Mouse (Mus musculus) neural tube, embryonic 10.5 days (tissue): ENCODE results near the gene Bex1.
"Not testable (repeated sequence)": the region's sequence is repeated elsewhere in the genome, so short reads cannot be mapped to it uniquely, and the experiment has no call there.

Source experiments
- DNase-seq: peaks from one replicate; pipeline ENCODE4 v3.0.0-alpha.2; 2017; ENCODE audit warnings: low spot score; ENCODE audit errors: extremely low spot score

Bex1 gene

DNA sequence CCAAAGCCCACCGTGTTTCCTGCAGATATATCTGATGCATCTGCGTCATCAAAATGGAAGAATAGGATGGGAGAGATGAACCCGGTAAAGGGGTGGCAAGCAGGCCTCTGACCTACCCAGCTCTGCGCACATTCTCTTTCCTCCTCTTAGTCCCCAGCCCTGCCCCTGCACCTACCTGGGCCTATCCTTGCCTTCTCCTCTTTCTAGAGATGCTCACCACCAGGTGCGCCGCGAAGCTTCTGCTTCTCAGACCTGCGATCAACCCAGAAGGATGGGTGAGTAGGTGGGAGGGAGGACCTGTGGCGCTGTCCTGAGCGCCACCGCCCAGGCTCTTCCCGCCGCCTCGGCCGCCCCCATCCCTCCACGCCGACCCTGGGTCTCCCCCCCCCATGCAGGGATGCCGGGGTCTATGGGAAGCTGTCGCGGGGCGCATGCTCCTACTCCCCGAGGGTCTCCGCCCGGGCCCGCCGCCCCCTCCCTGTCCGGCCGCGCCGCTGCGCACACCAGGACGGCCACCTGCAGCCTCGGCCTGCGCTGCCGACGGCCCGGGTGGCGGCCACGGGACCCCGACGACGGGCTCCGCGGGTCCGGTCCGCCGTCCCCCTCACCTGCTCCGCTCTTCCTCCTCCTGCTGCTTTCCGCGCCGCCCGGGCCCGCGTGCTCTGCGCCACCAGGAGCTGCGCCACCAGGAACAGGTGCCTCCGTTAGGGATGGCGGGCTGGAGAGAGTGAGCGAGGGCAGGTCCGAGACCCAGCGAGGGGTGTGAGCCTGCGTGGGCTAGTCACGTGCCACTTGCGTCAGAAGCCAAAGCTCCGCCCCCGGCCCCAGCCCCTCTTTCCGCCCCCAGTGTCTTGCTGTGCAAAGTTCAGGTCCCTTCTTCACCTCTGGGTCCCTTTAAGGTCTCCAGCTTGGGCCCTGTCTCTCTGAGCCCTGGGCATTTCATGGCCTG is at the start of gene Bex1, which contains the start of gene Tceal7:
TSS of gene Bex1 (minus strand) at position 785 of the 949 bp plus-strand sequence.
TSS of gene Tceal7 (plus strand) at position 51 of the 949 bp plus-strand sequence.
- DNase-seq: not testable (repeated sequence)

DNA sequence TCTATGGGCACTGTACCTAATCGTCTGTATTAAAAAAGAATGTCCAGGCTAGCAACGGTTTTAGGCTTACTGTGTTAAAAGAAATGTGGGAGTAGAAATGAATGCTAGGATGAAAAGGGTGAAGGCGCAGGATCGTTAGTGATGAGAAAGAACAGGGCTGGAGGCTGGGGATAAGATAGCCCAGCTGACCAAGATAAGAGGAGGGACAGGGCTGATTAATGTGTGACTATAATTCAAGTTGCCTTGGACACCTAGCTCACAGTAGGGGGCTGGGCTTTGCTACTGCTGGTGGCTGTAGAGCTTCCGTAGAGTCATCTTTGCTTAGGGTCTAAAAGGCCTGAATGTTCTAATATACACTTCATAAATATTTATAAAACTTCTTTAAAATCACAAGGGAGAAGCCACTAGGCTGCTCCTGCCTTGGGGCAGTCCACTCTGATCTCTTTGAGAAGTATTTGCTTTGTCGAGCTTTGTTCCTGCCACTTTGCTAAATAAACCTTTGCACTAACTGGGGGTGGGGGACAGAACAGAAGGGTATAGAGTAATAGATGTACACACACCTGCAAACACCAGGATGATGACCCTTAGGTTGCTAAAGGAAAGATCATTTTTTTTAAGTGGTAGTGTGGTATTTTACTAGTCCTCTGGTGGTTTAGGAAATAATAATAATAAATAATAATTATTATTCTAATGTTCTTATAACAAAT is 36.9 kb upstream of the Bex1 start:
- DNase-seq: no peak

DNA sequence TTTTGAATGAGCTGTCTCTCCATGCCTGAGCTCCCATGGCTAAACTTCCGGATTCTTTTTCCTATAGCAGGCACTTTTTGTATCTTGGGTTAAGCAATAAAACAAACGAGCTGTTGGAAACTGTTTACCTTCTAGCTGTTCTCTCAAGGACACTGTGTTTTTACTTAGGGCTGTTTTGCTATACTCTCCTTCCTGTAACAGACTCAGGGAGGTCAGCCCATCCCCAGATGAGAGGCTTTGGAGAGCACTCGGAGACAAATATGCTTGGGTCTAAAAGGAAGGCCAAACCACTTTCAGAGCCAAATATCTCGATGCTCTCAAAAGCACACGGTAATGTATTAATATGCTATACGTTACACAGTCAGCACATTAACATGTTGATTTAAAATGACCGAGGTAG is 34.4 kb upstream of the Bex1 start:
- DNase-seq: no peak

DNA sequence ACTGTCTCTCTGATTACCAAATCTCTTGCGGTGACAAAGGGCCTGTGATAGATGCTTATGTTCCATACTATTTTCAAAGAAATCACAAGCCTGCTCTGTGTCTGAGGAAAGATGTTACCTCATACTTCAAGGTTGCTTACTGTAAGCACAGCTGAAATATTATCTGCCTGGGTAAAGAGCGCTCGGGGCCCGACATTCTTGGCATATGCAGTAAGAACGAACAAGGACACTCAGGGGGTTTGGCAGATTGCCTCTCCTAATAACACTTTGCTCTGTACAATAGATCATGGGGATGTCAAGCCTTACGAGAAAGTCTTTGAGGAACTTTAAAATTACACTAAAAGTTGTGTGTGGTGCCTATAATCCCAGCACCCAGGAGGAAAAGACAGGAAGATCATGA is 33.5 kb upstream of the Bex1 start:
- DNase-seq: no peak

DNA sequence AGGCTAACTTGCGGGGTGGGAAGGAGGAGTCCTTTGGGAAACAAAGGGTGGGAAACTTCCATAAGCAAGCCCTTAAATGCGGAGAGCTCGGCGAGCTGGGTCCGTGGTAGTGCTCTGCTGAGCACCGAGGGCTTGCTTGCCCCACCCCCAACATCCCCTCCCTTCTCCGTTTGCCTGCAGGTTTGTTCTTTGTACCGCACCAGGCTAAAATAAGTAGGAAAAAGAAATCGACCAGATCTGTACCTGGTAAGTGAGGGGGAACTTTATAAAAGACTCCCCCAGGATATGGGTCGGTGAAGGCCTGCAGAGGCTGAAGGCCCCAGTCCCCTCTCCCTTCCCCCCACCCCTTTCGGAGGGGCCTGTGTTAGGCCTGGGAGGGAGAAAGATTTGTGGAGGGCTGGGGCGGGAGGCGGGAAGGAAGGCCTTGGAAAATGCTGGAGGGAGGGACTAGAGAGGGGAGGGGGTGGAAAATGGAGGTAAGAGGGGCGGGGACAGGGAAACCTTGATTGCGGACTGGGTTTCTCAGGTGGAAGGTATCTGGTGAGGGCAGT is 30.3 kb upstream of the Bex1 start:
- peak; percentile 32 for DNase-seq

DNA sequence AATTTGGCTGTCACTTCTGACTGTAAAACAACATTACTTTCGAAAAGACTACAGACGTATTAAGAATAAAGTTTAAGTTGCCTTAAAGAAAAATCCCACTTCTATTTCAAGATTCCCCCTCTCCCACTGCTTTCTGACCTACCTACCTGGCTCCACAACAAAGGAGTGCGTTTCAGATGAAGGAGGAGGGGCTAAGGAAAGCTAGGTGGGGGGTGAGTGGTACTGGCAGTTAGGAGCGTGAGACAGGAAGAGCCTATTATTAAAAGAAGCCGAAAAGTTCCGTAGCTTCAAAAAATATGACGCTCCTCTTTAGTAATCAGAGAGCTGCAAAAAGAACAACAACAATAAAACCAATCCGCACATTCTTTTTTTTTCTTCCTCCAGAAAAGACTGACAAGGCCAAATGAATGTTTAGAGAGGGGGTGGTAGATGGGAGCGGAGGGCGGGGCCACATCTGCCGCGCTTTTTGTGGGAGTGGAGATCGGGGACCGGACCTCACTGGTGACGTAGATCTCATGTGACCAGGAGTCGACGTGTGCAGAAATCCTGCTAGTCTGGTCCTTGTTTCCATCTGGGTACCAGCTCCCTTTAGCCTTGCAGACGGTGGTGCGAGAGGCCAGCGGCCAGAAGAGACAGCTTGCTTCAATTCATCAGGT is 29.4 kb upstream of the Bex1 start, which contains the start of gene Tceal9:
TSS of gene Tceal9 (plus strand) at position 506 of the 656 bp plus-strand sequence.
- DNase-seq: peak; percentile 67

DNA sequence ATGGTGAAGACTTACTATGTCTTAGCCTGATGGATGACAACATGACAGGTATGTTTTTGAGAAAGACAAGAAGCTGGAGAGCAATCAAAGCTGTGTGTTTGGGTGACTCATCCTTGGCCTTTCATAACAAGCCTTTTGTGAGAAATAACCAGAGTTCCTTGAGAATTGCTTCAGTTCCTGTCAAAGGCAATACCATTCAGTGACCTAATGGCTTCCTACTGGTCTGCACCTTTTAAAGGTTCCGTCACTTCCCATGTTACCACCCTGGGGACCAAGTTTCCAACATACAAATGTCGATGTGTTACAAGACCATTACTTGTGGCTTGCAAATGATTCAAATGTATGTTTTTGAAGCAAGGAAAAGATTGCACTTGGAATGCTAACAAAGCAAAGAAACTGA is 27.9 kb upstream of the Bex1 start:
- no peak for DNase-seq

DNA sequence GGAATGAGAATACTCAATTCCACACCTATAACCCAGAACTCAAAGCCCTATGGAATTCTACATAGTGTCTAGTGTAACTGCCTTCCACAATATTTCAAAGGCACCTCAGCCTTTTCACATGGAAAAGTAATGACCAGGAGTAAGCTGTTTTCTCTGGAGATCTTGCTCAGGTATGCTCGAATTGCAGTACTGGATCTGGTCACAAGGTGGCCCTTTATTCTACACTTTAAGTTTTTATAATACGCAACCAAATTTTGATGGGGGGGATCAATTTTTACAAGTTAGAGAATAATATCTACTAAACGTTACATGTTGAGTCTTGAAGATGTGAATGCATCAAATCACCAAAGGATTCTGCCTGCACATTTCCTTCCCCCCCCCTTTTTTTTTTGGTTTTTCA is 22.8 kb upstream of the Bex1 start:
- DNase-seq: peak; percentile 13

DNA sequence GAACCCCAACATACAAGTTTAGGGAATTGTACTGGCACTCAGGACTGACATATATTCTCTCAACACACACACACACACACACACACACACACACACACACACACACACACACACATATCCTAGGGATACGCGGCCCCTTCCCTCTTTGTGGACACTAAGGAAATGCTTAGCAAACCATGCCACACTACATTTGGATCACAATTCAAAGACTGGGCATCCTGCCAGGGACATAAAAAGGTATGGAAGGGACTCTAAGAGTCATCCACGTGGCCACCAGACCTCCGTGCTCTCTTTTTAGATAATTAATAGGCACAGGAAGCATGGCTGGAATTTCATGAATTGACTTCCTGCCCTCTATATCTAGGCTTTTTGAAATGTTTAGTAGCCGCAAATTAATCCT is 12.5 kb upstream of the Bex1 start:
- DNase-seq: no peak

DNA sequence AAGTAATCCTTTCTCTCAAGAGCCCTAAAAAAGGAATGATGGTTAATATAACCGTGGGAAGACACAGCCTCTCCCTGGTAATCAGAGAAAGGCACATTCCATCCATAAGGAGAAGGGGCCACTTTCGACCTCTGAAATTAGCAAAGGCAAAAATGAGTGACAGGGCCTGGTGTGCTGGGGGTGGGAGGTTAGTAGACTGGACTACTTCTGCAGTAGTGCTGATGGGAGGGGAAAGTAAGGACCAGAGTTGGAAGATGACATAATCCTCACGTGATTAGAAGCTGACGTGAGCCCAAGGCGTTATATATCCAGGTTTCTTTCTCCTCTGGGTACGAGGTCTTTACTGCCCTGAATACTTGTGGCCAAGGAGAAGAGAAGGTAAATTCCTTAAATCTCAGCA is 8.4 kb upstream of the Bex1 start:
- DNase-seq: no peak

DNA sequence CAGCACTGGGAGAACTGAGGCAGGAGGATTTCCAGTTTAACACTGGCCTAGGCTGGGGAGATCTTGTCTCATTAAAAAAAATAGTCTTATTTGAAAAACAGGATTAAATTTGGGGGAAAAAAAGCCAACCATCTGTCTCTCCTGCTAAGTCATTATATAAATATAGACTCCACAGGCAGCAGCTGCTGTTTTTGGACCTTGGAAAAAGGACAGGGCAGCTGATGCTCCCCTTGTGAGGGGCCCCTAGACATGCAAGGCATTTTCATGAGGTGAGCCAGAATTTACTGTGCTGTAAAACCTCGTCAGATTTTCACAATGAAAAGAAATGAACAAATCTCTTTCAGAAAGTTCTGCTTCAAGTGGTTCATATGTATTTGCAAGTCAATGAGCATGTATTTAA is 990 bp upstream of the Bex1 start:
- no peak for DNase-seq

DNA sequence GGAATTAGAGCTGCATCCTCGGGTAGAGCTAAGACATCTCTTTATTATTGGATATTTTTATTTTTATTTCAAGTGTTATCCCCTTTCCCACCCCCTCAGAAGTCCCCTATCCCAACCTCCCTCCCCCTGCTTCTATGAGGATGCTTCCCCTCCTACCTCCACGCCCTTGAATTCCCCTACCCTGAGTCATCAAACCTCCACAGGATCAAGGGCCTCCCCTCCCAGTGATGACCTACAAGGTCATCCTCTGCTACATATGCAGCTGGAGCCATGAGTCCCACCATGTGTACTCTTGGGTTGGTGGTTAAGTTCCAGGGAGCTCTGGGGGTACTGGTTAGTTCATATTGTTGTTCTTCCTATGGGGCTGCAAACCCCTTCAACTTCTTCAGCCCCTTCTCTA is 1.9 kb downstream of the Bex1 start:
- DNase-seq: no peak

DNA sequence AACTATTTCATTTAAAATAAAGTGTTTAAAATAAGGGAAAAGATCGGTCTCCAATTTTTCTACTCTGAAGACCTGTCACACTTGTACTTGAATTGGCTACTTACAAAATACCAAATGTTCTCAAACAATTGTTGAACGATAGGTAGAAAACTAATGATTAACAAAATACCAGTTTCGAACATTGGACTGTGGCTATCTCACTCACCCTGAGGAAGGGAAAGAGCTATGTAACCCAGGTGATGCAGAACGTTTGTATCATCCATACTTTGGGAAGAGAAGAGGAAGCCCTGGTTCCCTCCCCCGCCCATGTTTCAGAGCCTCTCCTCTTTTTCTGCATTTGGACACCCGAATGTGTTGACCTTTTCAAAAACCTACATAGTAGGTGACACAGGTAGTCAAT is 10.9 kb downstream of the Bex1 start:
- DNase-seq: no peak

DNA sequence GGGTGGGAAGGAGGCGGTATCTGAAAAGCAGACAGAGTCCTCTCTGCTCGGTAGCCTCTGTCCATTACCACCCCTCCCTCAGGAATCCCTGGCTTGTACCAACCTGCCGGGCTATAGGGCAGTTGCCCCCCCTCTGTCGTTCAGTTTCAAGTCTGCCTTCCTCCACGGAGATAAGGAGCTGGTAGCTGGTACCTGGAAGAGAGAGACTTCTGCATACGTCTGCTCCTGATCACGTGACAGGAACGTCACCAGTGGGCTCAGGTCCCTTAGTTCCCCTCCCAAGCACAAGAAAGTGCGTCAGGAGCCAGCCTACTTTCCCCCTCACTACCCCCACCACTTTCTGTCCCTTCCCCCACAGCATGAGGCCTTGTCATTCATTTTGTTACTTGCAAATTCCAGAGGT is 11.6 kb downstream of the Bex1 start, which contains the start of gene Tceal5:
TSS of gene Tceal5 (minus strand) at position 213 of the 403 bp plus-strand sequence.
- DNase-seq: peak; percentile 29

DNA sequence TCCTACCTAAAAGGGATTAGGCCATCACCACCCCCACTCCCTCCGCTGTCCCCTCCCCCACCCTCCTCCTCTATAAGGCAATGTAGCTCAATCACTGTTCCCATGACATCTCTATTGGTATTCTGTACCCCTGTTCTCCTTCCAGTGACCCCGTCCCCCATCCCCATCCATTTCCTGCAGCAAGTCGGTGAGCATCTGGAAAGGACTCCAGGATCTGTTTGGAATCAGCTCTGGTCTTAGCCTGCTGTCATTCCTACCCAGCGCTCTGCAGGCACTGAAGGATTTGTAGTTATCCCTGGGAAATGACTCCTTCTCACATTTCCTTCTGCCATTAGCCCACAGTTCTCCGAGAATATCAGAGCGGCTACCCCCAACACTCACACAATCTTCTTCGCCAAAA is 12.1 kb downstream of the Bex1 start:
- DNase-seq: no peak

DNA sequence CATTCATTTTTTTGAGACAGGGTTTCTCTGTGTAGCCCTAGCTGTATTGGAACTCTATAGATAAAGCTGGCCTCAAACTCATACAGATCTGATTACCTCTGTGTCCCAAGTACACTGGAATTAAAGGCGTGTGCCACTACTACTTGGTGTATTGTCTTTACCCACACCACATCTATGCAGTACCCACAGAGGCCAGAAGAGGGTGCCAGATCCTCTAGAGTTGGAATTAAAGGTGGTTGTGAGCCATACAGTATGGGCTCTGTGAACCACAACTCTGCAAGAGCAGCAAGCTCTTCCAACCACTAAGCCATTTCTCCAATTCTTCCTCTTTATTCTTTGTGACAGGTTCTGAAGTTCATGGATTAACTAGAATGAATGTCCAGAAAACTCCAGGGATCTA is 18.4 kb downstream of the Bex1 start:
- peak; percentile 26 for DNase-seq

DNA sequence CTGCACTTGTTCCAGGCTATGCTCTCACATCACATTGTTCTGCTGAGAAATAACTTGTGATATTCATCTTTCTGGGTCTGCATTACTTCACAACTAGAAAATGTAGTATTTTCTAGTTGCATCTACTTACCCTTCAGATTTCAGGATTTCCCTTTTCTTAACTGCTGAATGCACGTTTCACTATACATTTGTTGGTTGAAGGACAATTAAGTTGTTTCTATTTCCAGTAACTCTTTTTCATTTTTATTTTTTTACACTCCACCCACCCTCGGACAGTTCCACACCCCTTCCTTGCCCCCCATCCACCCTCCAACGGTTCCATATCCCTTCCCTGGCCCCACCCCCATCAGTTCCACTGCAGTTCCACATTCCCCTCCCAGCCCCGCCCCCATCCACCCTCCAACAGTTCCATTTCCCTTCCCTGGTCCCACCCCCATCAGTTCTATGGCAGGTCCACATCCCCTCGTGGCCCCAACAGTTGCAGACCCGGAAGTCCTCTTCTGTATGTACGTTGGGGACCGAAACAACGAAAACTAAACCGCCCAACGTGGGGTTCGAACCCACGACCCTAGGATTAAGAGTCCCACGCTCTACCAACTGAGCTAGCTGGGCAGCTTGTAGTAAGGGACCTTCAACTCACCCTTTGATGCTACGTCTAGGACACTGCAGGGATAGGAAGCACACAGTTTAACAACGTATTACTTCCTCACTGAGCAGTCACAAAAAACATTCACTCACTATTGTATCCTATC is 19.9 kb downstream of the Bex1 start:
- DNase-seq: no peak

DNA sequence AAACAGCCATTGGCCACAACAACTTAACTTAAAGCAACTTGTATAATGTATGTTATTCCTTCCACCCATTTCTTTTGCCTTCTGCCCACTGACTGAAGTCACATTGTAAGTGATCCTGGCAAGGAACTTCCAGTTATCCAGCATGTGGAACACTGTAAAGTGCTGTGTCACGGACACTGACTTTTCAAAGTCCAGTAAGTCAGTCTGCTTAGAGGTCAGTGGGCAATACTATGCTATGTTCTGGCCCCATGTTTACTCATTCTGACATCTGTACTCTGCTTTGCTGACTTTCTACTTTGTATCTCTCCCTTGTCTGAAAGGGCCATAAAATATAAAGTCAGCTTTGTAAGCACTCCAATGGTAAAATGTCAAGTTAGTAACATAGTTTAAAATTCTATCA is 32.2 kb downstream of the Bex1 start:
- DNase-seq: no peak

DNA sequence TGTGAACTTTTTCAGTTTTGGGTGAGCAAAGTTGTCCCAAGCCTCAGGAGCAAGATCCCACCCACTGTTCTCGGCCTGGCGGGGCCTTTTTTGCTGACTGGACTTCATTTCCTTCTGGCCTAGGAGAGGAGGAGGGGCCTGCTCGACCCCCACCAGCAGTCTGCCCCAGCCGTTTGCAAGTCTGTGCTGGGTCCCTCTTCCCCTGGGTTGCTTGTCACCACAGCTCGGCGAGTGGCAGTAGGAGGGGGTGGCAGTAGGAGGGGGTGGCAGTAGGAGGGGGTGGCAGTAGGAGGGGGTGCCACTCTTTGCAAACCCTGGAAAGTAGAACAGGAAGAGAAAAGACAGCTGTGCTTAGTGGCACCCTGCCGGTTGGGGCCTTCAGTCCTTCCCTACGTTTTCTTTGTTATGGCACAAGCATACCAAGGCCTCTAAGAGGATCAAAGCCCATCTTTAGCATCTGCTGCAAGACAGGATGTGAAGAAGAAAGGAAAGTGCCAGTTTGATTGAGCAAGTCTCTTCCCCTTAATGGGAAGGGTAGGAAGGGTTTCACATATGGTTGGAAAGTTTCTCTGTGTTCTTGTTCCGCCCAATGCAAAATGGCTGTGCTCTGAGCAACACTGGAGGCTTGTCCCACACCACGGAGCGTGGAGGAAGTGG is 34.3 kb downstream of the Bex1 start:
- DNase-seq: peak; percentile 16

DNA sequence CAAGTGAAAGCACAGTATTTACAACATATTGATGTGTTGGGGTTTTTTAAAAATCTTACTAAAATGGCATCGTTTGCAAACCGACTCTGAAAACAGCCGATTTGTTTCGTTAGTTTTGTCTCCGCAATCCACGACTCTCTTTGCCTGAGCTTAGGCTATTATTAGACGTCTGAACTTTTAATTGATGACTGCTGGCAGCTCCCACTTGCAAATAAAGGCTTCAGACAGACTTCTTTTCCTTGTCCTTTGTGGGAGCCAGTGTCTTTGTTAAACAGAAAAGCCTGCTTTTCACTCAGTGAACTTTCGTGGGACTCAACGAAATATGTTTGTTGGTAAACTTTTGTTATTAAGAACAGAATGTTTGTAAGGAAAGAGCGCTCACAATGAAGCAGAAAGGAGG is 42.5 kb downstream of the Bex1 start:
- peak; percentile 15 for DNase-seq
